Mouse (Mus musculus) central nervous system, embryonic 18 days (tissue): ENCODE measurements around the gene Gpx1. TPM values are rescaled to one million over a fixed set of nuclear protein-coding genes. Genes with fewer than 3 reads are reported as not detected.

Source experiments
- polyA plus RNA-seq: library from polyadenylated mRNA; depleted of rRNA; stranded (reverse); fragments of >200 nt; gene quantifications from 2 replicates; pipeline ENCODE4 v1.2.3, GENCODE M21; 2012; rRNA removed

The Gpx1 gene
- 311 and 335 TPM in 2 replicates for polyA plus RNA-seq

GRCm38 (mm10) chr9:108338886-108339781, at the start of gene Gpx1:
TSS of gene Gpx1 (plus strand) at chr9:108338903.

DNA sequence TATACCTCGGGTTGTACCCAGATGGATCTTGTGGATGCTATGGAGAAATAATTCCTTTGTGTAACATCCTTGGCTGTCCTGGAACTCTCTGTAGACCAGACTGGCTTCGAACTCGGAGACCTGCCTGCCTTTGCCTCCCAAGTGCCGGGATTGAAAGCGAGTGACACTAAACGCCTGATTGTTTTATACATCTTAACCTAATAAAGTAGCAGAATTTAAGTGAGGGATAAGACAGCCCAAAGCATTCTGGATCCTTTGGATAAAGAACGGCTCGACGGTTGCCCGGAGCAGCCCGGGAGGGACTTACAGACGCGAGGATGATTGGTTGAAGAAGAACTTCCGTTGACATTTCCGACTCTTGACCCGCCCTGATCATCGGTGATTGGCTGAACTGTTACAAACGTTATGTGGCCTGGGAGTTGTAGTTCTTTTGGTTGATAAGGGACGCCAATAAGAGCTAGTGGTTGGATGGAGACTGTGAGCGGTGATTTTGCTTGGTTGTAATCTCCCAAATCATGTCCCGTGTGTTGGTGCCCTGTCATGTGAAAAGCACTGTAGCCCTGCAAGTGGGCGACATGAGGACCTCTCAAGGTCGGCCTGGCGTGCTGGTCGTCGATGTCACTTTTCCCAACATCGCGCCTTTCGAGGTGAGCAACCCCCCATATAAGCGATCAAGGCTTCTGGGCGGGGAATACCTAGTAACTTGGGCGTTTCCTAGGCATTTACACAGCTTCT, 48.5 kb upstream of the Gpx1 start, which contains the start of gene Nicn1:
Nicn1 (plus strand) TSS at position 414 of the 735 bp plus-strand sequence.

DNA sequence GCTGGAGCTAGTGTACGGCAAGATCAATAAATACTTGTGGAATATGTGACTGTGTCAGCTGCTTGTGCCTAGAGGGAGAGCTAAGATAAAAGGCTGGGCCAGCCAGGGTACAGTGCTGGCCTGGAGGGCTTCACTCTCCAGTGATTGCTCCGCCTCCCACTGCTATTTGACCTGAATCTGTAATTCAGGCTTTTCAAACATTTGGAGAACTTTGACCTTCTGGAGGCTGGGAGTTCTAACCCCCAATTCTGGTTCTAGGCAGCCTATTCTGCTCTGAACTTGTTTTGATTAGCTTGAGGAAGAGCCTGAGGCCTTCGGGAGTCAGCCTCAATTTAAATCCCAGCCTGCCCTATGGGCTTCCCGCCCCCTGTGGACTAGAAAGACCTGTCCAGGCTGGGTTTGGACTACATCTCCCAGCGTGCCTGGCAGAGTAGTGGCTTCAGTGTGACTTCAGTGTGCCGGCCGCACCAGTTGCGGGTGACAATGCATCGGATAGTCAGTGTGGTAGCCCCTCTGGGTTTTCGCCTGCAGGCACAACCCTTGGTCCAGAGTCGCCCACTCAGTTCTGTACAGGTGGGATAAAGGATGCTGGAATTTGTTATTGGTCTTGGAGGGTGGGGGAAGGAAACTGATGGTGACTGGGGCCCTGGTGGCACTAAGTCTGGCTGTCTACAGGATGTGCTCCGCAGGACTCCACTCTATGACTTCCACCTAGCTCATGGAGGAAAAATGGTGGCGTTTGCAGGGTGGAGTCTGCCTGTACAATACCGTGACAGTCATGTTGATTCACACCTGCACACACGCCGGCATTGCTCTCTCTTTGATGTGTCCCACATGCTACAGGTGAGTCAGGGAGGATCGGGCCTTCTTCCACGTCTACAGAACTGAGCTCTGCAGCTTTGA, 42.0 kb upstream of the Gpx1 start, which contains the start of gene Amt:
Amt (plus strand) TSS at position 401 of the 903 bp plus-strand sequence.

GRCm38 (mm10) chr9:108305629-108306520, 32.8 kb upstream of the Gpx1 start, which contains the start of the genes Rhoa and Tcta:
TSS of gene Rhoa (plus strand) at chr9:108306129.
TSS of gene Tcta (minus strand) at chr9:108306160.

DNA sequence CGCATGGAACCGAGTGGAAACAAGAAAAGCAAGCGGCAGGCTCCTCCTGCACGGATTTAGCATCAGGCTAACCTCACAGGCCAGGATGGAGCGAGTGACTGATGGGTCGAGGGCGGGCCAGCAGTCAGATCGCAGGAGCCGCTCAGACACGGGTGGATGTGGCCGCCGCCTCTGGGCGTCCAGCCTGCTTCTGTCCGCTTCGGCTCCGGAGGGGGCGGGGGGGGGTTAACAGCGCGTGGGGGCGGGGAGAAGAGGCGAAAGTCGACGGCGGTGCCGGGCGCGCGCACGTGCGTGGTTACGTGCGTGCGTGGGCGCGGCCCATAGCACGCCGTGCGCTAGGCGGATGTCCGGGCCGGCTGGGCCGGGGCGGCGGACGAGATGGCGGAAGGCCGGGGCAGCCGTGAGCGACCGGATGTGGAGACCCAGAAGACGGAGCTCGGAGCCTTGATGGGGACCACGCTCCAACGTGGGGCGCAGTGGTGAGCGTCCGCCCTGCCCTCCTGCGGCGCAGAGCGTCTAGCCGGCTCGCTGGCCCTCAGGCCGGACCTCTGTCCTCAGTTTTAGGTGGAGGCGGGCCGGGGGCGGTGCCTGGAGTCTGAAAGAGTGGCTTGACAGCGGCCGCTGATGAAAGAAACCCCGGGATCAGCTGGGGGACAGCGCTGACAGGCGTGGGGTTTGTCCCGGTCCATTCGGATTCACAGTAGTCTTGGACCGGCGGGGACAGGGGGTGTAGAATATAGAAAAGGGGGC, 9.0 kb downstream of the Gpx1 start, which contains the start of gene Usp4:
Usp4 (plus strand) TSS at position 314 of the 750 bp plus-strand sequence.

Other genes with a start within 250 kb of the Gpx1 start
- 47.2 and 50.7 TPM in 2 replicates for gene Apeh, start 244.3 kb upstream of the Gpx1 start, polyA plus RNA-seq
- gene Bsn, start 148.5 kb upstream of the Gpx1 start, polyA plus RNA-seq = 20.1 and 25.7 TPM in 2 replicates
- gene Dag1, start 74.9 kb upstream of the Gpx1 start, polyA plus RNA-seq = 33.7 and 34.6 TPM in 2 replicates
- 104 and 128 TPM in 2 replicates for gene Nicn1, start 48.5 kb upstream of the Gpx1 start, polyA plus RNA-seq
- 62.3 and 64.8 TPM in 2 replicates for gene Amt, start 42.0 kb upstream of the Gpx1 start, polyA plus RNA-seq
- gene Rhoa, start 32.8 kb upstream of the Gpx1 start, polyA plus RNA-seq = 143 and 147 TPM in 2 replicates
- 34.3 and 38.3 TPM in 2 replicates for gene Tcta, start 32.7 kb upstream of the Gpx1 start, polyA plus RNA-seq
- gene Usp4, start 8.9 kb downstream of the Gpx1 start, polyA plus RNA-seq = 124 and 135 TPM in 2 replicates
- 3.3 and 3.5 TPM in 2 replicates for gene 1700102P08Rik, start 53.9 kb downstream of the Gpx1 start, polyA plus RNA-seq
- gene Ccdc36, start 89.6 kb downstream of the Gpx1 start, polyA plus RNA-seq = 2.2 and 2.7 TPM in 2 replicates
- not detected in 2 replicates for gene BC048562, start 97.6 kb downstream of the Gpx1 start, polyA plus RNA-seq
- 32.4 and 35.2 TPM in 2 replicates for gene Ccdc71, start 121.6 kb downstream of the Gpx1 start, polyA plus RNA-seq
- 67.4 and 67.8 TPM in 2 replicates for gene Klhdc8b, start 122.7 kb downstream of the Gpx1 start, polyA plus RNA-seq
- 25.1 and 35.7 TPM in 2 replicates for gene Lamb2, start 140.8 kb downstream of the Gpx1 start, polyA plus RNA-seq
- gene Usp19, start 151.7 kb downstream of the Gpx1 start, polyA plus RNA-seq = 131 and 138 TPM in 2 replicates
- 120 and 140 TPM in 2 replicates for gene Qars, start 168.8 kb downstream of the Gpx1 start, polyA plus RNA-seq
- 135 and 137 TPM in 2 replicates for gene Qrich1, start 177.9 kb downstream of the Gpx1 start, polyA plus RNA-seq
- gene Impdh2, start 221.4 kb downstream of the Gpx1 start, polyA plus RNA-seq = 131 and 132 TPM in 2 replicates
- 59.9 and 60.6 TPM in 2 replicates for gene Ndufaf3, start 228.5 kb downstream of the Gpx1 start, polyA plus RNA-seq
- gene Dalrd3, start 231.0 kb downstream of the Gpx1 start, polyA plus RNA-seq = 277 and 285 TPM in 2 replicates
- gene Wdr6, start 239.8 kb downstream of the Gpx1 start, polyA plus RNA-seq = 260 and 264 TPM in 2 replicates